Mouse (Mus musculus) liver, embryonic 11.5 days (tissue): ENCODE measurements around the gene Chil1. TPM values are rescaled to one million over a fixed set of nuclear protein-coding genes. Genes with fewer than 3 reads are reported as not detected.

Experiments
- ATAC-seq: fragments of 200-750 bp; cut with Nextera tagmentation; replicated peaks from 2 replicates; pipeline ENCODE4 v1.8.0; 2017; ENCODE audit warnings: moderate number of reproducible peaks, mild to moderate bottlenecking, moderate TSS enrichment, moderate library complexity; ENCODE audit not compliant: low FRiP score
- DNase-seq: peaks from one replicate; pipeline ENCODE4 v3.0.0-alpha.2; 2017; ENCODE audit warnings: low spot score
- H3K27ac ChIP-seq: fragments of 300-500 bp; sonication (generic); 2 replicates; pipeline ENCODE4 v1.5.1; 2014; ENCODE audit warnings: mild to moderate bottlenecking, low read depth, low read length, control low read depth
- H3K27me3 ChIP-seq: fragments of 300-500 bp; sonication (generic); replicated peaks from 2 replicates; pipeline ENCODE4 v1.6.1; 2014; ENCODE audit warnings: low read length, mixed read lengths; ENCODE audit not compliant: control insufficient read depth, insufficient read depth
- H3K36me3 ChIP-seq: fragments of 300-500 bp; sonication (generic); 2 replicates; pipeline ENCODE4 v1.6.1; 2014; ENCODE audit warnings: mild to moderate bottlenecking, low read length, moderate library complexity, mixed read lengths; ENCODE audit not compliant: control insufficient read depth, insufficient read depth
- H3K4me1 ChIP-seq: fragments of 300-500 bp; sonication (generic); replicated peaks from 2 replicates; pipeline ENCODE4 v1.6.1; 2014; ENCODE audit warnings: low read length, mixed read lengths; ENCODE audit not compliant: control insufficient read depth, insufficient read depth
- H3K4me2 ChIP-seq: fragments of 300-500 bp; sonication (generic); 2 replicates; pipeline ENCODE4 v1.6.1; 2014; ENCODE audit warnings: mild to moderate bottlenecking, control low read depth, moderate library complexity
- H3K4me3 ChIP-seq: fragments of 300-500 bp; sonication (generic); 2 replicates; pipeline ENCODE4 v1.5.1; 2014; ENCODE audit warnings: low read depth, low read length, control low read depth
- H3K9ac ChIP-seq: fragments of 300-500 bp; sonication (generic); 2 replicates; pipeline ENCODE4 v1.6.1; 2014; ENCODE audit warnings: low read depth, low read length, control low read depth
- H3K9me3 ChIP-seq: fragments of 300-500 bp; sonication (generic); 2 replicates; pipeline ENCODE4 v1.6.1; 2016; ENCODE audit warnings: low read length, inconsistent platforms, mixed read lengths; ENCODE audit not compliant: control insufficient read depth
- WGBS: fragments of 180-500 bp; shearing (Covaris S2); extraction: QIAGEN DNeasy Blood & Tissue Kit; methylation state at CpG from one replicate; pipeline ENCODE4 v1.1.7; 2014; 5-methylcytosine and 5-hydroxymethylcytosine counted together
- polyA plus RNA-seq: library from polyadenylated mRNA; unstranded; fragments of >200 nt; fragmentation: Nextera tagmentation; extraction: Ambion mirVana; gene quantifications from 2 replicates; pipeline ENCODE4 v1.2.1, GENCODE M21; 2014

Chil1 gene
- polyA plus RNA-seq, 1 experiment from 2014 or later, result 0.41 TPM

DNA sequence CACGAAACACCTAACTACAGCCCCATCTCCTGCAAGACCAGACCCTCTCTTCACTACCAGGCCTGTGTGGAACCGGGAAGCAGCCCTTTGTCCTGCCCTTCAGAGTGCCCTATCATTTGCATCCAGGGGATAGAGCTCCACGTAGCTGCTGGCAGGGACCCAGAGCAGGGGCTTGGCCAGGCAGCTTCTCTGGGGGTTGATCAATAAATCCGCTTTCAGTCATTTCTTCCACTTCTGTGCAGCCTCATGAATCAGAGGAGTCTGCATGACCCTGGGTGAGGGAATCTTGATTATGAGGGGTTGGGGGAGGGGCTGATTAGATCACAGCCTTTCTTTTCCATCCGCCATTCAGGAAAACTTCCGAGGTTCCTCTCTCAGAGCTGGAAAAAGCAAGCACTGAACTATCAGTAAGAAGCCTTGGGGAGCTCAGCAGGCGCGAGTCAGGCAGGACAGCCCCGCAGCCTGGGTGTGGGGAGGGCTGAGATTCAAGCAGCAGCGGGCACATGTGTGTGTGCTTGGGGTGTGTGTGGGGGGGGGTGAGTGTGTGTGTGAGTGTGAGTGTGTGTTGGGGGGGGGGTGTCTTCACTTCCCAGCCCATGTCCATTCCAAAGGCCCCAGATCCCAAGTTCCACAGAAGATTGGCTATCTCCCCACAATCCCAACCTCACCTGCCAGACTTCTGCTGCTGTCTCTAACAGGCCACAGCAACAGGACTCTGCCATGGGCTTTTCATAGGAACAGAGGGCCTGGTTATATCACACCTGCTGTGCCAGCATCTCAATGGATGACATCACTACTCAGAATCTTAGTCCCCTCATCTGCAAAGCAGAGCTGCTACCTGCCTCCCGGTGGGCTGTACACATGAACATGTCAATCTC lies 34.0 kb downstream of the Chil1 start:
- Histone ChIP-seq H3K9ac (no peak overlapping the region), H3K36me3 (no peaks in the 10 kb centered on the region), H3K4me1 (peaks cover 13% of the 10 kb centered on the region), H3K27ac (no peak overlapping the region), H3K27me3 (peaks cover 2% of the 10 kb centered on the region; the same call in 1 of the 2 replicates), H3K9me3 (no peaks in the 10 kb centered on the region), H3K4me3 (no peak overlapping the region), H3K4me2 (no peak overlapping the region)
- no peak for DNase-seq
- no peak for ATAC-seq
- 36% methylated on average over 11 of the region's 11 CpGs for WGBS

DNA sequence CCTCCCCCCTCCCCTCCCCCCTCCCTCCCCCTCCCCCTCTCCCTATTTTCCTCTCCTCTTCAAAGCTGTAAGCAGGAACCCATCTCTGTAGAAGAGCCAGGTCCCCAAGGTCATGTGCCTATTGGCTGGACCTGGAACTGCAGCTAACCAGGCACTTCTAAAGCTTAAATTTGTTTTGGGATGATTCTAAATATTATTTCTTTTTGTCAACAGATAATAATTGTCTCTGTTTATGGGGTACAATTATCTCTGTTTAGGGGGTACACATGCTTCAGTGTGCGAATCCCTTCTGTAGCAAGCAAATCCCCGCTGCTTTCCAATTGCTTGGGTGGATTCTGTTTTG lies 34.6 kb downstream of the Chil1 start:
- H3K36me3 ChIP-seq, result no peaks in the 10 kb centered on the region
- DNase-seq (no peak), ATAC-seq (no peak)
- no peak overlapping the region for H3K4me3 ChIP-seq
- no peaks in the 10 kb centered on the region for H3K9me3 ChIP-seq
- H3K9ac ChIP-seq, result no peak overlapping the region
- H3K27me3 ChIP-seq, result peaks cover 2% of the 10 kb centered on the region; the same call in 1 of the 2 replicates
- H3K4me1 ChIP-seq, result peaks cover 10% of the 10 kb centered on the region
- no peak overlapping the region for H3K4me2 ChIP-seq
- 78% methylated on average over 2 of the region's 2 CpGs for WGBS
- H3K27ac ChIP-seq, result no peak overlapping the region

DNA sequence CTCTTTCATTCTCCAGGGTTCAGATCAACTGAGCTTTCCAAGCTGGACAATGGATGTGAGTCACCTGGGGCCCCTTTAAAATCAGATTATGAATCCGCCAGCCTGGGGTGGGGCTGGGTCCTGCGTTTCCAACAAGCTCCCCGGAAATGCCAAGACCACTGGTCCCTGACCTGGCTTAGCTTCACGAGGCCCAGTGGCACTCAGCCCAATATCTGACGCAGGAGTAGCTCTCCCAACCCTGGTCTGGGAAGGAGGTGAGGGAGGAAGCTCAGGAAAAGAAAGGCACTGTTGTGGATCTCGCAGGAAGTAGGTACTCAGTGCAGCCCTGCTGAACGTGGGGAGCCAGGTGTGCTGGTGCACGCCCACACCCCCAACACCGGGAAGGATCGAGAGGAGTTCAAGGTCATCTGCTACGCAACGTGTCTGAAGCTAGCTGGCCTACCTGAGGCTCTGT lies 35.1 kb downstream of the Chil1 start:
- no peak overlapping the region for H3K4me3 ChIP-seq
- WGBS, result 61% methylated on average over 12 of the region's 12 CpGs
- H3K9me3 ChIP-seq, result no peaks in the 10 kb centered on the region
- no peak for DNase-seq
- ATAC-seq, result no peak
- H3K27me3 ChIP-seq, result peaks cover 2% of the 10 kb centered on the region; the same call in 1 of the 2 replicates
- H3K27ac ChIP-seq, result no peak overlapping the region
- peaks cover 10% of the 10 kb centered on the region for H3K4me1 ChIP-seq
- no peak overlapping the region for H3K9ac ChIP-seq
- no peaks in the 10 kb centered on the region for H3K36me3 ChIP-seq
- no peak overlapping the region for H3K4me2 ChIP-seq

DNA sequence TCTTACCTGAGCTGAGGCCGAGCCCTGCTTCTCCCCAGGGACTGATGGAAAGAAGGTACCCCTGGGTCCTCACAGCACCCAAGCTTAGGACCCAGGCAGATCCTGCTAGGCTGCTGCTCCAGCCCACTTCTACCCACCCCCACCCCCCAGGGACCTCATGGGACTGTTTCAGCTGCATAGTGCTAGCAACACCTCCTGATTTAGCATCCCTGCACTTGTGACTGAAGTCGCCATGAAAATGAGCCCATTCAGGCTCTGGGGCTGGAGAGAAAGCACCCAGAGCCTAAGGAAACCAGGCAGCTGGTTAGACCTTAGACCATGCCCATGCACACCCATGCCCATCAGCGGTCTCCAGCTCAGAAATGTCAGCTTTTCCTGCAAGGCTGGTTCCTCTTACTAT lies 36.0 kb downstream of the Chil1 start:
- Histone ChIP-seq H3K4me1 (peaks cover 11% of the 10 kb centered on the region), H3K9ac (no peak overlapping the region), H3K27ac (no peak overlapping the region), H3K27me3 (peaks cover 2% of the 10 kb centered on the region; the same call in 1 of the 2 replicates), H3K4me2 (no peak overlapping the region), H3K36me3 (no peaks in the 10 kb centered on the region), H3K9me3 (no peaks in the 10 kb centered on the region), H3K4me3 (no peak overlapping the region)
- no peak for DNase-seq
- ATAC-seq, result no peak
- 70% methylated on average over 3 of the region's 3 CpGs for WGBS

DNA sequence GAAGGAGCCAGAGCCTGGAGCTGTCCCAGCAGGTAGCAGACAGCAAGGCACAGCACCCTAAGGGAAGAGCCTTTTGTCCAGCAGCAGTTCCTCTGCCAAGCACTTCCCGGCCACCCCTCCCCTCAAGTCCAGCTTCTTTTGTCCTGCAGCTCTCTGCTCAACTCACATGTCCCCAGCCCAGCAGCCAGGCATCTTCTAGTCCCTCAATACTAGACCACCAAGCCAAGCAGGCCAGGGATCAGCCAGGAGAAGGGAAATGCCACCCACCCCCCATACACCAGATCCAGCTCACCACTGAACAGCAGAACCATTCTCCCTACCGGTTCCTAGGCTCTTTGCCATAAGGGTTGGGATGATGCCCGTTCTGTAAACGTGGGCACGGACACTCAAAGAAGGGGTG lies 37.6 kb downstream of the Chil1 start:
- Histone ChIP-seq H3K4me3 (no peak overlapping the region), H3K36me3 (no peaks in the 10 kb centered on the region), H3K27me3 (peaks cover 5% of the 10 kb centered on the region), H3K9me3 (no peaks in the 10 kb centered on the region), H3K9ac (no peak overlapping the region), H3K4me2 (no peak overlapping the region), H3K4me1 (peaks cover 3% of the 10 kb centered on the region; the same call in 1 of the 2 replicates), H3K27ac (no peak overlapping the region)
- WGBS, result 81% methylated on average over 5 of the region's 5 CpGs
- ATAC-seq, result no peak
- no peak for DNase-seq

- no peak for DNase-seq
- WGBS, result 85% methylated on average over 1 of the region's 1 CpGs
- no peak for ATAC-seq
- Histone ChIP-seq H3K27ac (no peak overlapping the region), H3K9me3 (no peaks in the 10 kb centered on the region), H3K4me1 (peaks cover 3% of the 10 kb centered on the region; the same call in 1 of the 2 replicates), H3K36me3 (no peaks in the 10 kb centered on the region), H3K4me2 (no peak overlapping the region), H3K27me3 (peaks cover 7% of the 10 kb centered on the region; the same call in 1 of the 2 replicates), H3K4me3 (no peak overlapping the region), H3K9ac (no peak overlapping the region)
These were observed 39.2 kb downstream of the Chil1 start for GRCm38 (mm10) chr1:134221172-134221571.

DNA sequence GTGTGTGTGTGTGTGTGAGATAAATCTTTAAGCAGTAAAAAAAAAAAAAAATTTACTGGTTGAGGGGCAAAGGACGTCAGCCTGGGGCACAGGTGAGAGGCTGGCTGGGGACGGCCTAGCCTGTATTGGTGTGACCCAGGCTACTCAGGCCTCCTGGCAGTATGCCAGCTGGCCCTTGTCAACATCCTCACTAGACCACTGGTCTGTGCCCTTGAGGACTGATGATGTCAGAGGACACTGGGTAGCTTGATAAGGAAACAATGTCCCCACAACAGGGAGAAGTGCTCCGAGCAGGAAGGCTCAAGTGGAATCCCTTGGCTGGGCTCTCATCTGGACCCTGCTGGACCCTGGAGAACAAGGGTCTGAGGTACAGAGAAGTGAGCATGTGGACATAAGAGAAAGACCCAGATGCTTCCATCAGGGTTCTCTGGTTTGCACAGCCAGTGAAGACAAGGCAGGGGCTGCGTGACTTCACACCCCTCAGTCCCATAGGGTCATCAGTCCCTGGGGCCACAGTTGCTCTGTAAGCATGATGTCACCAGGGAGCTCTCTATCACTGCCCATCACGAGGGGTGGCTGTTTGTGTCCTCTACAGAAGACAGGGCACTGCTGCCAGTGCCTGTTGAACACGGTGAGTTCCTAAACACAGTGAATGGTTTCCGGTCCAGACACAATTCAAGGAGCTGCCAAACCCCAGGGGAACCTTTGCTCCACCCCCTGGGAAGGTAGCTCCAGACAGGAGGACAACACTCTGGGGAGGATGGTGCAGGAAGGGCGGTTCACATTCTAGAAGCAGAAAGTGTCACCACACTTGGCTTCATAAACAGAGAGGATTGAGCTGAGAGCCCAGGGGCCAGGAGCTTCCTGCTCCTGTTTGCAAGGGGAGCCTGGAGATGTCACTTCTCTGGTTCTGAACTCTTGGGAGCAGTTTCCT lies 40.4 kb downstream of the Chil1 start:
- 42% methylated on average over 8 of the region's 8 CpGs for WGBS
- no peaks in the 10 kb centered on the region for H3K9me3 ChIP-seq
- H3K36me3 ChIP-seq, result no peaks in the 10 kb centered on the region
- no peak overlapping the region for H3K4me3 ChIP-seq
- peaks cover 3% of the 10 kb centered on the region; the same call in 1 of the 2 replicates for H3K4me1 ChIP-seq
- no peak overlapping the region for H3K27ac ChIP-seq
- ATAC-seq (peak; percentile 45; the same call in 1 of the 2 replicates), DNase-seq (no peak)
- H3K9ac ChIP-seq, result no peak overlapping the region
- no peak overlapping the region for H3K4me2 ChIP-seq
- peaks cover 9% of the 10 kb centered on the region; the same call in 1 of the 2 replicates for H3K27me3 ChIP-seq

DNA sequence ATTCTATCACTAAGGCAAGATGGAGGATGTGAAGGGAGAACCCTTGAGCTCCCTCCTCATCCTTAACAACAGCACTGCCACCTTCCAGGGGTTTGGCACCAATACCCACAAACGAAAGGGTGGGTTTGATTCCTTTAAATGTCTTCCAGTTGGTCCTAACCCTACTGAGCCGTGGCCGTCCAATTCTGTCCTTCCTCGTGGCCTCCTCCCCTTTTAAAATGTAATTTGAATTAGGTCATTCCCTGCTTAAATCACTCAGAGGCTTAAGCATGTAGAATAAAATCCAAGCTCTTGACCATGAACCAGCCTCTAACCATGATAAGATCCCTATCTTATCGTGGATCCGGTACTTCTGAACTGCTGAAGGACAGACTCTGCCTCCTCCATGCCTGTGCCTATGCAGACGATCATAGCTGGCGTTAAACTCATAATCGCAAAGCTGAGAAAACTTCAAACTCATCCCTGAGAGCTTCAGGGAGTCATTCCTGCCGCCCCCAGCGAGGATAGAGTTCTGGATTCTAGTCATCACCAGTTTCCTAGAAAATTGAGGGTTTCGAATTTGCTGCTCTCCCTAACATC lies 42.8 kb downstream of the Chil1 start:
- 79% methylated on average over 12 of the region's 12 CpGs for WGBS
- DNase-seq (no peak), ATAC-seq (no peak)
- no peaks in the 10 kb centered on the region for H3K9me3 ChIP-seq
- H3K4me3 ChIP-seq, result no peak overlapping the region
- H3K4me1 ChIP-seq, result peaks cover 3% of the 10 kb centered on the region; the same call in 1 of the 2 replicates
- H3K36me3 ChIP-seq, result no peaks in the 10 kb centered on the region
- H3K9ac ChIP-seq, result no peak overlapping the region
- peaks cover 9% of the 10 kb centered on the region; the same call in 1 of the 2 replicates for H3K27me3 ChIP-seq
- no peak overlapping the region for H3K27ac ChIP-seq
- H3K4me2 ChIP-seq, result no peak overlapping the region
